Mouse (Mus musculus) lung, embryonic 14.5 days (tissue): ENCODE measurements around the gene Il31ra. TPM values are rescaled to one million over a fixed set of nuclear protein-coding genes. Genes with fewer than 3 reads are reported as not detected.

Experiments
- ATAC-seq: fragments of 200-750 bp; cut with Nextera tagmentation; 2 replicates; pipeline ENCODE4 v1.8.0; 2017; ENCODE audit warnings: mild to moderate bottlenecking, moderate TSS enrichment, moderate library complexity; ENCODE audit not compliant: insufficient read depth
- DNase-seq: peaks from one replicate; pipeline ENCODE4 v3.0.0-alpha.2; 2015
- H3K27ac ChIP-seq: fragments of 300-500 bp; sonication (generic); 2 replicates; pipeline ENCODE4 v1.5.1; 2014; ENCODE audit warnings: low read depth, mild to moderate bottlenecking, moderate library complexity
- H3K27me3 ChIP-seq: fragments of 300-500 bp; sonication (generic); 2 replicates; pipeline ENCODE4 v1.6.1; 2014; ENCODE audit warnings: low read length, control low read depth; ENCODE audit not compliant: insufficient read depth
- H3K36me3 ChIP-seq: fragments of 300-500 bp; sonication (generic); 2 replicates; pipeline ENCODE4 v1.6.1; 2014; ENCODE audit warnings: control low read depth; ENCODE audit not compliant: insufficient read depth
- H3K4me1 ChIP-seq: fragments of 300-500 bp; sonication (generic); 2 replicates; pipeline ENCODE4 v1.6.1; 2014; ENCODE audit warnings: antibody characterized with exemption, control low read depth; ENCODE audit not compliant: insufficient read depth
- H3K4me2 ChIP-seq: fragments of 300-500 bp; sonication (generic); 2 replicates; pipeline ENCODE4 v1.6.1; 2014; ENCODE audit warnings: mild to moderate bottlenecking
- H3K4me3 ChIP-seq: fragments of 300-500 bp; sonication (generic); 2 replicates; pipeline ENCODE4 v1.5.1; 2014; ENCODE audit warnings: low read depth, low read length
- H3K9ac ChIP-seq: fragments of 300-500 bp; sonication (generic); 2 replicates; pipeline ENCODE4 v1.6.1; 2014
- H3K9me3 ChIP-seq: fragments of 300-500 bp; sonication (generic); 2 replicates; pipeline ENCODE4 v1.6.1; 2016; ENCODE audit warnings: low read depth, low read length, control low read depth
- CTCF ChIP-seq: IDR thresholded peaks from 2 replicates; pipeline ENCODE4 v1.5.1; 2016; ENCODE audit warnings: antibody characterized with exemption, low read depth
- WGBS: fragments of 180-500 bp; shearing (Covaris S2); extraction: QIAGEN DNeasy Blood & Tissue Kit; methylation state at CpG from one replicate; pipeline ENCODE4 v1.1.7; 2014; 5-methylcytosine and 5-hydroxymethylcytosine counted together
- polyA plus RNA-seq: library from polyadenylated mRNA; unstranded; fragments of >200 nt; fragmentation: Nextera tagmentation; extraction: Ambion mirVana; gene quantifications from 2 replicates; pipeline ENCODE4 v1.2.1, GENCODE M21; 2014

Gene Il31ra
- polyA plus RNA-seq, 1 experiment from 2014 or later = not detected

GRCm38 (mm10) chr13:112482525-112482924, 111.6 kb downstream of the Il31ra start:
- DNase-seq = no peak
- H3K36me3 ChIP-seq = peaks cover 67% of the 10 kb centered on the region
- no peak overlapping the region for H3K9ac ChIP-seq
- H3K4me2 ChIP-seq = no peak overlapping the region
- TF ChIP-seq CTCF = no peak
- no peaks in the 10 kb centered on the region for H3K4me1 ChIP-seq
- H3K9me3 ChIP-seq = no peaks in the 10 kb centered on the region
- H3K4me3 ChIP-seq = no peak overlapping the region
- no peak overlapping the region for H3K27ac ChIP-seq
- no peaks in the 10 kb centered on the region for H3K27me3 ChIP-seq
- ATAC-seq = no peak
- WGBS = 86% methylated on average over 5 of the region's 5 CpGs

- DNase-seq (no peak), ATAC-seq (no peak)
- H3K27me3 ChIP-seq = no peaks in the 10 kb centered on the region
- WGBS = 83% methylated on average over 15 of the region's 15 CpGs
- H3K27ac ChIP-seq = no peak overlapping the region
- no peaks in the 10 kb centered on the region for H3K4me1 ChIP-seq
- peaks cover 60% of the 10 kb centered on the region for H3K36me3 ChIP-seq
- no peak overlapping the region for H3K4me3 ChIP-seq
- TF ChIP-seq CTCF = no peak
- no peaks in the 10 kb centered on the region for H3K9me3 ChIP-seq
- no peak overlapping the region for H3K9ac ChIP-seq
- no peak overlapping the region for H3K4me2 ChIP-seq
Observed at GRCm38 (mm10) chr13:112479926-112480325, 114.2 kb downstream of the Il31ra start.

- WGBS = 70% methylated on average over 7 of the region's 7 CpGs
- no peak for TF ChIP-seq CTCF
- H3K9me3 ChIP-seq = no peaks in the 10 kb centered on the region
Observed at GRCm38 (mm10) chr13:112479032-112479431, 115.1 kb downstream of the Il31ra start.

GRCm38 (mm10) chr13:112473757-112474755, 120.1 kb downstream of the Il31ra start:
- no peak for ATAC-seq
- Histone ChIP-seq H3K27ac (no peak overlapping the region), H3K36me3 (peaks cover 20% of the 10 kb centered on the region), H3K4me2 (no peak overlapping the region), H3K9ac (no peak overlapping the region), H3K27me3 (no peaks in the 10 kb centered on the region), H3K4me3 (no peak overlapping the region), H3K9me3 (no peaks in the 10 kb centered on the region), H3K4me1 (no peaks in the 10 kb centered on the region)
- TF ChIP-seq CTCF = no peak
- 61% methylated on average over 21 of the region's 21 CpGs for WGBS
- no peak for DNase-seq

More at GRCm38 (mm10) chr13:112479032-112479431, 115.1 kb downstream of the Il31ra start:
- ATAC-seq (no peak), DNase-seq (no peak)
- Histone ChIP-seq H3K4me2 (no peak overlapping the region), H3K36me3 (peaks cover 52% of the 10 kb centered on the region), H3K27ac (no peak overlapping the region), H3K4me3 (no peak overlapping the region), H3K4me1 (no peaks in the 10 kb centered on the region), H3K27me3 (no peaks in the 10 kb centered on the region), H3K9ac (no peak overlapping the region)

- peaks cover 17% of the 10 kb centered on the region for H3K36me3 ChIP-seq
- no peak overlapping the region for H3K27ac ChIP-seq
- no peaks in the 10 kb centered on the region for H3K9me3 ChIP-seq
- H3K4me3 ChIP-seq = no peak overlapping the region
- H3K4me1 ChIP-seq = peaks cover 3% of the 10 kb centered on the region
- TF ChIP-seq CTCF = no peak
- H3K9ac ChIP-seq = no peak overlapping the region
- H3K4me2 ChIP-seq = no peak overlapping the region
- no peak for ATAC-seq
- WGBS = 87% methylated on average over 18 of the region's 19 CpGs
- H3K27me3 ChIP-seq = no peaks in the 10 kb centered on the region
- DNase-seq = no peak
Observed at GRCm38 (mm10) chr13:112472401-112473023, 121.6 kb downstream of the Il31ra start.

- no peak for DNase-seq
- Histone ChIP-seq H3K27me3 (no peaks in the 10 kb centered on the region), H3K9ac (no peak overlapping the region), H3K9me3 (no peaks in the 10 kb centered on the region), H3K4me3 (no peak overlapping the region), H3K4me1 (peaks cover 12% of the 10 kb centered on the region), H3K36me3 (peaks cover 10% of the 10 kb centered on the region), H3K4me2 (no peak overlapping the region), H3K27ac (no peak overlapping the region)
- WGBS = 86% methylated on average over 9 of the region's 9 CpGs
- no peak for ATAC-seq
- no peak for TF ChIP-seq CTCF
Observed at GRCm38 (mm10) chr13:112471201-112471600, 123.0 kb downstream of the Il31ra start.

Other genes with a start within 250 kb of the Il31ra start
- gene Il6st, start 130.3 kb downstream of the Il31ra start, polyA plus RNA-seq = 41.0 and 41.3 TPM in 2 replicates
- 0.19 and 0.38 TPM in 2 replicates for gene Ddx4, start 58.1 kb upstream of the Il31ra start, polyA plus RNA-seq
- 9.4 and 13.1 TPM in 2 replicates for gene Slc38a9, start 66.4 kb upstream of the Il31ra start, polyA plus RNA-seq
- 52.7 and 58.5 TPM in 2 replicates for gene Plpp1, start 206.4 kb upstream of the Il31ra start, polyA plus RNA-seq